Mouse (Mus musculus): ENCODE measurements around the gene Olfr490. TPM values are rescaled to one million over a fixed set of nuclear protein-coding genes. Genes with fewer than 3 reads are reported as not detected.

The Olfr490 gene
- not detected for total RNA-seq (2021)
- polyA plus RNA-seq (2012; rRNA removed): not detected in 2 replicates
- long read RNA-seq: 0 reads

DNA sequence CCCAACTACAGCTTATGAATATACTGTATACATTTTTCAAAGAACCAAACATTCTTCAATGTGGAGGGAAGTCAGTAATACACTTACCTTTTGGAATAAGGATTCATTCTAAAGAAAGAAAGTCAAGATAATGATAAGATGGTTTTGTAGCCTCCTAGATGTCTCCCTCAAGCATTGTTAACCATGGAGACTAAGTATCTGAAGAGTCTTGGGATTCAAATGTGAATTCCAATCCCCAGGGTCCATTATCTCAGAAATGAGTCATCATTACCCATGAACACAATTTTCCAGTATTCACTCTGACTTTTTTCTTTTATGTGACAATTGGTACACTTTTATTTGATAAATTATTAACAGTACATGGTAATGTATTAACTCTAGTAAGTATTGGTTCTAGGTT is at the start of gene Olfr490:
Olfr490 (minus strand) TSS at position 101 of the 400 bp plus-strand sequence.
- TF ChIP-seq CTCF (IDR thresholded peaks at IDR 0.05) (no peak), POLR2A (IDR thresholded peaks at IDR 0.05; ENCODE audit: insufficient read depth, low read depth, low read length) (no peak), EP300 (IDR thresholded peaks at IDR 0.05; ENCODE audit: insufficient read depth, low read depth, low read length) (no peak)
- Histone ChIP-seq H3K27me3 (ENCODE audit: control insufficient read depth, insufficient read depth, low read length) (no peaks in the 10 kb centered on the region), H3K36me3 (ENCODE audit: control insufficient read depth, insufficient read depth, low read length) (no peaks in the 10 kb centered on the region), H3K9ac (ENCODE audit: low read depth, low read length) (no peak within 1 kb of the TSS), H3K27ac (no peak within 1 kb of the TSS), H3K4me3 (no peak within 1 kb of the TSS), H3K79me2 (replicated peaks; ENCODE audit: control insufficient read depth, insufficient read depth, low read length) (no peaks in the 10 kb centered on the region), H3K4me1 (ENCODE audit: control insufficient read depth, insufficient read depth, low read length) (no peaks in the 10 kb centered on the region)
- intact Hi-C loops (cut with DNase I): no loop called here
- no peak for DNase-seq

DNA sequence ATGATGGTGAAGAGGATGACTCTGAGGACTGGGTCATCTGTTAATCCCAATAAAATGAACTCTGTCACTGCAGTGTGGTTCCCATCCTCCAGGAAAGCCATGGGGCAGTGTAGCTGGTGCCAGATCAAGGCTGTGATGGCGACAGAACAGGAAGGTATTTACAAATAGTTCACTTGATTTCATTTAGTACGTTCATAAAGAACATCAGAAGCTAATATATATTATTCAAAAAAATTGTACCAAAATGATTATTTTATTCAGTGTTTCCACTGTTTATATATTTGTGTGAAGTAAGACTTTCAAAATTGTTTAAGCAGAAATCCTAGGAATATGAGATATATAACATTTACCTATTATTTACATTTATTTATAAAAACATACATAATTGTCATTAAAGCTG is 34.8 kb upstream of the Olfr490 start, which contains the start of gene Olfr492:
Olfr492 (minus strand) TSS at position 101 of the 400 bp plus-strand sequence.
- Histone ChIP-seq H3K4me3 (no peak within 1 kb of the TSS), H3K4me1 (ENCODE audit: control insufficient read depth, insufficient read depth, low read length) (no peaks in the 10 kb centered on the region), H3K36me3 (ENCODE audit: control insufficient read depth, insufficient read depth, low read length) (no peaks in the 10 kb centered on the region), H3K27ac (no peak within 1 kb of the TSS), H3K79me2 (replicated peaks; ENCODE audit: control insufficient read depth, insufficient read depth, low read length) (no peaks in the 10 kb centered on the region), H3K27me3 (ENCODE audit: control insufficient read depth, insufficient read depth, low read length) (no peaks in the 10 kb centered on the region), H3K9ac (ENCODE audit: low read depth, low read length) (no peak within 1 kb of the TSS)
- 53% methylated on average over 2 of the region's 2 CpGs for WGBS
- intact Hi-C loops (cut with DNase I): no loop called here
- TF ChIP-seq POLR2A (IDR thresholded peaks at IDR 0.05; ENCODE audit: insufficient read depth, low read depth, low read length): no peak
- no peak for TF ChIP-seq CTCF (IDR thresholded peaks at IDR 0.05)
- no peak for TF ChIP-seq EP300 (IDR thresholded peaks at IDR 0.05; ENCODE audit: insufficient read depth, low read depth, low read length)
- DNase-seq: no peak

DNA sequence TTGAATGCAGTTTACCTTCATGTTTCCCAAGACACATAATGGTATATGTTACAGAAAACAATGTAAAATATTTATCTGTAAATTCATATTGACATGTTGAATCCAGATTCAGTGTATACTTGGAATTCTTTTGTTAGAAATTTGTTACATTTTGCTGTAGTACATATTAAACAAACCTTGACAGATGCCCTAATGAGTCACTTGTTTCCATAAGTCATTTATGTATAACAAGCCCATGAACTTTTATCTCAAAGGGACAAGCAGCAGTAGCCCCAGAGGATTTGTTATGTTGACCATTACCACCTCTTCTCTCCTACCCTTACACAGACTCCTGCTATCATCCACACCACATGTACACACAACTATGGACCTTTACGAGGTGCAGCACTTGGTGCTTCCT is 24.4 kb upstream of the Olfr490 start, which contains the start of gene Olfr491:
Olfr491 (plus strand) TSS at position 301 of the 400 bp plus-strand sequence.
- no peaks in the 10 kb centered on the region for H3K36me3 ChIP-seq (ENCODE audit: control insufficient read depth, insufficient read depth, low read length)
- no peak for TF ChIP-seq CTCF (IDR thresholded peaks at IDR 0.05)
- TF ChIP-seq EP300 (IDR thresholded peaks at IDR 0.05; ENCODE audit: insufficient read depth, low read depth, low read length): no peak
- TF ChIP-seq POLR2A (IDR thresholded peaks at IDR 0.05; ENCODE audit: insufficient read depth, low read depth, low read length): no peak
- H3K27me3 ChIP-seq (ENCODE audit: control insufficient read depth, insufficient read depth, low read length): no peaks in the 10 kb centered on the region
- 56% methylated on average over 1 of the region's 1 CpGs for WGBS
- no peaks in the 10 kb centered on the region for H3K4me1 ChIP-seq (ENCODE audit: control insufficient read depth, insufficient read depth, low read length)
- DNase-seq: no peak
- H3K4me3 ChIP-seq: no peak within 1 kb of the TSS
- H3K9ac ChIP-seq (ENCODE audit: low read depth, low read length): no peak within 1 kb of the TSS
- no peaks in the 10 kb centered on the region for H3K79me2 ChIP-seq (replicated peaks; ENCODE audit: control insufficient read depth, insufficient read depth, low read length)
- intact Hi-C loops (cut with DNase I): no loop called here
- H3K27ac ChIP-seq: no peak within 1 kb of the TSS

DNA sequence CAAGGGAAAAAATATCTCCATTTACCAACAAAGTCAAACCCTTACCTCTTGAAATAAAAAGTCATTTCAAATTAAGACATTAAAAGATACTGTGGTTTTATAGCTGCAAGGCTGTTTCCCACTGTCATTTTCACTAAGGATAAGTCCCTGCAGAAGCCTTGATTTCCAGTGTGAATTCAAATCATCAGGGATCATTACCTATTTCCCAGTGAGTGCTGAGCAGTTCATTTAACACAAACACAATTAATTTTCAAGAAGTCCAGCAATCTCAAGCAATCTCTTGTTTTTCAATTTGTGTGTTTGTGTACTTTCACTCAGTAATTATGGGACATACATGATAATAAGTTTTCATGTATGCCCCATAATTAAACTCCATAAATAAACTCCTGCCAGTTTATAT is 30.5 kb downstream of the Olfr490 start, which contains the start of gene Olfr488:
Olfr488 (minus strand) TSS at position 101 of the 400 bp plus-strand sequence.
- Histone ChIP-seq H3K36me3 (ENCODE audit: control insufficient read depth, insufficient read depth, low read length) (no peaks in the 10 kb centered on the region), H3K9ac (ENCODE audit: low read depth, low read length) (no peak within 1 kb of the TSS), H3K4me1 (ENCODE audit: control insufficient read depth, insufficient read depth, low read length) (no peaks in the 10 kb centered on the region), H3K27ac (no peak within 1 kb of the TSS), H3K79me2 (replicated peaks; ENCODE audit: control insufficient read depth, insufficient read depth, low read length) (no peaks in the 10 kb centered on the region), H3K4me3 (no peak within 1 kb of the TSS), H3K27me3 (ENCODE audit: control insufficient read depth, insufficient read depth, low read length) (no peaks in the 10 kb centered on the region)
- DNase-seq: no peak
- intact Hi-C loops (cut with DNase I): no loop called here
- TF ChIP-seq POLR2A (IDR thresholded peaks at IDR 0.05; ENCODE audit: insufficient read depth, low read depth, low read length) (no peak), EP300 (IDR thresholded peaks at IDR 0.05; ENCODE audit: insufficient read depth, low read depth, low read length) (no peak), CTCF (IDR thresholded peaks at IDR 0.05) (no peak)

Other genes with a start within 250 kb of the Olfr490 start
- not detected for gene Olfr479, start 238.2 kb downstream of the Olfr490 start, total RNA-seq (2021)
- not detected in 2 replicates for gene Olfr479, start 238.2 kb downstream of the Olfr490 start, polyA plus RNA-seq (2012; rRNA removed)
- not detected for gene Olfr480, start 221.6 kb downstream of the Olfr490 start, total RNA-seq (2021)
- not detected in 2 replicates for gene Olfr480, start 221.6 kb downstream of the Olfr490 start, polyA plus RNA-seq (2012; rRNA removed)
- gene Olfr481, start 209.1 kb downstream of the Olfr490 start, total RNA-seq (2021): not detected
- not detected in 2 replicates for gene Olfr481, start 209.1 kb downstream of the Olfr490 start, polyA plus RNA-seq (2012; rRNA removed)
- under 1 TPM; 0.68 to 0.91 TPM for gene Olfr482, start 191.3 kb downstream of the Olfr490 start, total RNA-seq (2021)
- not detected in 2 replicates for gene Olfr482, start 191.3 kb downstream of the Olfr490 start, polyA plus RNA-seq (2012; rRNA removed)
- gene Olfr483, start 188.1 kb downstream of the Olfr490 start, total RNA-seq (2021): not detected
- not detected in 2 replicates for gene Olfr483, start 188.1 kb downstream of the Olfr490 start, polyA plus RNA-seq (2012; rRNA removed)
- not detected for gene Olfr484, start 161.5 kb downstream of the Olfr490 start, total RNA-seq (2021)
- gene Olfr484, start 161.5 kb downstream of the Olfr490 start, polyA plus RNA-seq (2012; rRNA removed): not detected in 2 replicates
- not detected for gene Olfr485, start 129.1 kb downstream of the Olfr490 start, total RNA-seq (2021)
- gene Olfr485, start 129.1 kb downstream of the Olfr490 start, polyA plus RNA-seq (2012; rRNA removed): not detected in 2 replicates
- not detected for gene Olfr486, start 116.2 kb downstream of the Olfr490 start, total RNA-seq (2021)
- gene Olfr486, start 116.2 kb downstream of the Olfr490 start, polyA plus RNA-seq (2012; rRNA removed): not detected in 2 replicates
- gene Olfr487, start 74.3 kb downstream of the Olfr490 start, total RNA-seq (2021): not detected
- not detected in 2 replicates for gene Olfr487, start 74.3 kb downstream of the Olfr490 start, polyA plus RNA-seq (2012; rRNA removed)
- gene Olfr488, start 30.6 kb downstream of the Olfr490 start, total RNA-seq (2021): not detected
- gene Olfr488, start 30.6 kb downstream of the Olfr490 start, polyA plus RNA-seq (2012; rRNA removed): not detected in 2 replicates
- not detected for gene Olfr491, start 24.5 kb upstream of the Olfr490 start, total RNA-seq (2021)
- not detected in 2 replicates for gene Olfr491, start 24.5 kb upstream of the Olfr490 start, polyA plus RNA-seq (2012; rRNA removed)
- gene Olfr492, start 34.7 kb upstream of the Olfr490 start, total RNA-seq (2021): not detected
- gene Olfr492, start 34.7 kb upstream of the Olfr490 start, polyA plus RNA-seq (2012; rRNA removed): not detected in 2 replicates
- not detected for gene Olfr493, start 58.0 kb upstream of the Olfr490 start, total RNA-seq (2021)
- gene Olfr493, start 58.0 kb upstream of the Olfr490 start, polyA plus RNA-seq (2012; rRNA removed): not detected in 2 replicates
- gene Olfr494, start 76.4 kb upstream of the Olfr490 start, total RNA-seq (2021): not detected
- gene Olfr494, start 76.4 kb upstream of the Olfr490 start, polyA plus RNA-seq (2012; rRNA removed): not detected in 2 replicates
- gene Olfr495, start 104.2 kb upstream of the Olfr490 start, total RNA-seq (2021): not detected
- not detected in 2 replicates for gene Olfr495, start 104.2 kb upstream of the Olfr490 start, polyA plus RNA-seq (2012; rRNA removed)
- not detected for gene Olfr497, start 131.5 kb upstream of the Olfr490 start, total RNA-seq (2021)
- gene Olfr497, start 131.5 kb upstream of the Olfr490 start, polyA plus RNA-seq (2012; rRNA removed): not detected in 2 replicates
- gene Olfr498, start 176.4 kb upstream of the Olfr490 start, total RNA-seq (2021): not detected
- not detected in 2 replicates for gene Olfr498, start 176.4 kb upstream of the Olfr490 start, polyA plus RNA-seq (2012; rRNA removed)
- gene Olfr502, start 236.1 kb upstream of the Olfr490 start, total RNA-seq (2021): not detected
- not detected in 2 replicates for gene Olfr502, start 236.1 kb upstream of the Olfr490 start, polyA plus RNA-seq (2012; rRNA removed)